ENCODE assay signal across 25 mouse cellular contexts in genomic region chr5:53407646-53408045, GRCm38 (mm10).
"Had no signal": no experiment of that assay in that cellular context is flagged by ENCODE, and none has a peak within 500 bp of the region (broad histone marks: within the 10 kb centered on the region; RNA-seq: fewer than 3 reads in every experiment).

No protein-coding gene starts in this region.

- H3K4me1 ChIP-seq: embryonic facial prominence, embryonic 12.5 days; embryonic facial prominence, embryonic 13.5 days; embryonic facial prominence, embryonic 15.5 days; forebrain, embryonic 10.5 days; forebrain, embryonic 12.5 days; forebrain, embryonic 13.5 days; forebrain, embryonic 15.5 days had no signal

- H3K27me3 ChIP-seq: embryonic facial prominence, embryonic 12.5 days; embryonic facial prominence, embryonic 13.5 days; embryonic facial prominence, embryonic 15.5 days; forebrain, embryonic 12.5 days; forebrain, embryonic 13.5 days; forebrain, embryonic 15.5 days had no signal

- H3K36me3 ChIP-seq: embryonic facial prominence, embryonic 10.5 days; embryonic facial prominence, embryonic 12.5 days; embryonic facial prominence, embryonic 13.5 days; embryonic facial prominence, embryonic 15.5 days; forebrain, embryonic 10.5 days; forebrain, embryonic 12.5 days; forebrain, embryonic 15.5 days had no signal

- H3K4me3 ChIP-seq: embryonic facial prominence, embryonic 10.5 days; embryonic facial prominence, embryonic 12.5 days; embryonic facial prominence, embryonic 13.5 days; embryonic facial prominence, embryonic 15.5 days; erythroblast, embryonic 14.5 days; forebrain, embryonic 10.5 days; forebrain, embryonic 12.5 days; forebrain, embryonic 13.5 days; forebrain, embryonic 15.5 days; gastrocnemius, adult 2 months; heart, adult 2 months had no signal

- H3K9ac ChIP-seq: embryonic facial prominence, embryonic 12.5 days; embryonic facial prominence, embryonic 13.5 days; embryonic facial prominence, embryonic 15.5 days; forebrain, embryonic 12.5 days; forebrain, embryonic 13.5 days; forebrain, embryonic 15.5 days; forebrain, postnatal 0 days had no signal

- DNase-seq: cerebellum, adult 9-10 months; cerebellum, adult 9-11 months; cerebellum, postnatal 10 days; cerebellum, postnatal 14 days; cerebellum, postnatal 25 days; cerebellum, postnatal 36 days; embryo, embryonic 11 days; forebrain, postnatal 0 days; gastrocnemius, adult 2 months; gastrocnemius, postnatal 10 days; gastrocnemius, postnatal 14 days; gastrocnemius, postnatal 25 days; gastrocnemius, postnatal 36 days; heart, adult 11 months; heart, adult 18-20 months; heart, adult 2 months had no signal

- H3K27ac ChIP-seq: embryonic facial prominence, embryonic 10.5 days; embryonic facial prominence, embryonic 12.5 days; embryonic facial prominence, embryonic 13.5 days; embryonic facial prominence, embryonic 15.5 days; forebrain, embryonic 10.5 days; forebrain, embryonic 12.5 days; forebrain, embryonic 13.5 days; forebrain, embryonic 15.5 days; gastrocnemius, adult 2 months; heart, adult 2 months had no signal

- H3K4me2 ChIP-seq: embryonic facial prominence, embryonic 12.5 days; embryonic facial prominence, embryonic 13.5 days; embryonic facial prominence, embryonic 15.5 days; forebrain, embryonic 12.5 days; forebrain, embryonic 13.5 days; forebrain, embryonic 15.5 days had no signal

- H3K9me3 ChIP-seq: embryonic facial prominence, embryonic 10.5 days; embryonic facial prominence, embryonic 12.5 days; embryonic facial prominence, embryonic 13.5 days; embryonic facial prominence, embryonic 15.5 days; forebrain, embryonic 10.5 days; forebrain, embryonic 12.5 days; forebrain, embryonic 13.5 days; forebrain, embryonic 15.5 days had no signal
